Mouse (Mus musculus): ENCODE data around the gene Gm30302. TPM values are rescaled to one million over a fixed set of nuclear protein-coding genes. Genes with fewer than 3 reads are reported as not detected.

Gm30302 gene
- polyA plus RNA-seq (2014; fragmentation: Nextera tagmentation; extraction: Ambion mirVana) = not detected in 2 replicates

- H3K4me3 ChIP-seq (replicated peaks; ENCODE audit: low read depth, low read length) = no peak within 1 kb of the TSS
- H3K9ac ChIP-seq (replicated peaks; ENCODE audit: low read length) = no peak within 1 kb of the TSS
- H3K36me3 ChIP-seq (ENCODE audit: control insufficient read depth, insufficient read depth, low read length) = no peaks in the 10 kb centered on the region
- H3K9me3 ChIP-seq (ENCODE audit: control insufficient read depth, low read length) = no peaks in the 10 kb centered on the region
- 75% methylated on average over 1 of the region's 1 CpGs for WGBS
- H3K27me3 ChIP-seq (ENCODE audit: control insufficient read depth, insufficient read depth, low read length) = no peaks in the 10 kb centered on the region
- H3K4me1 ChIP-seq (ENCODE audit: control insufficient read depth, insufficient read depth, low read length) = no peaks in the 10 kb centered on the region
- DNase-seq (no peak), ATAC-seq (ENCODE audit: low FRiP score, low TSS enrichment) (no peak)
- no peak within 1 kb of the TSS for H3K4me2 ChIP-seq (ENCODE audit: low read length)
- no peak within 1 kb of the TSS for H3K27ac ChIP-seq (replicated peaks; ENCODE audit: low read depth, low read length)
Observed at GRCm38 (mm10) chr13:49798901-49799300, at the start of gene Gm30302. Gene Gm30302 (minus strand): TSS chr13:49799001.

GRCm38 (mm10) chr13:49846751-49847150 is 48.0 kb upstream of the Gm30302 start:
- 87% methylated on average over 3 of the region's 3 CpGs for WGBS
- no peak for ATAC-seq (ENCODE audit: low FRiP score, low TSS enrichment)

GRCm38 (mm10) chr13:49846141-49846540 is 47.3 kb upstream of the Gm30302 start:
- no peak overlapping the region for H3K4me2 ChIP-seq (ENCODE audit: low read length)
- no peak overlapping the region for H3K27ac ChIP-seq (replicated peaks; ENCODE audit: low read depth, low read length)
- H3K27me3 ChIP-seq (ENCODE audit: control insufficient read depth, insufficient read depth, low read length) = no peaks in the 10 kb centered on the region
- H3K4me3 ChIP-seq (replicated peaks; ENCODE audit: low read depth, low read length) = no peak overlapping the region
- DNase-seq = no peak
- H3K9me3 ChIP-seq (ENCODE audit: control insufficient read depth, low read length) = peaks cover 5% of the 10 kb centered on the region
- WGBS = 72% methylated on average over 3 of the region's 3 CpGs
- no peaks in the 10 kb centered on the region for H3K36me3 ChIP-seq (ENCODE audit: control insufficient read depth, insufficient read depth, low read length)
- no peak for ATAC-seq (ENCODE audit: low FRiP score, low TSS enrichment)
- H3K9ac ChIP-seq (replicated peaks; ENCODE audit: low read length) = no peak overlapping the region
- H3K4me1 ChIP-seq (ENCODE audit: control insufficient read depth, insufficient read depth, low read length) = no peaks in the 10 kb centered on the region

More at GRCm38 (mm10) chr13:49846751-49847150, 48.0 kb upstream of the Gm30302 start:
- Histone ChIP-seq H3K4me3 (replicated peaks; ENCODE audit: low read depth, low read length) (no peak overlapping the region), H3K9me3 (ENCODE audit: control insufficient read depth, low read length) (0 out of 2 replicates have a peak, but pooled peaks cover 2% of the 10 kb centered on the region), H3K9ac (replicated peaks; ENCODE audit: low read length) (no peak overlapping the region), H3K4me1 (ENCODE audit: control insufficient read depth, insufficient read depth, low read length) (no peaks in the 10 kb centered on the region), H3K4me2 (ENCODE audit: low read length) (no peak overlapping the region), H3K27me3 (ENCODE audit: control insufficient read depth, insufficient read depth, low read length) (no peaks in the 10 kb centered on the region), H3K36me3 (ENCODE audit: control insufficient read depth, insufficient read depth, low read length) (no peaks in the 10 kb centered on the region), H3K27ac (replicated peaks; ENCODE audit: low read depth, low read length) (no peak overlapping the region)
- DNase-seq = no peak

GRCm38 (mm10) chr13:49845663-49846062 is 46.9 kb upstream of the Gm30302 start:
- ATAC-seq (ENCODE audit: low FRiP score, low TSS enrichment) = no peak
- Histone ChIP-seq H3K9me3 (ENCODE audit: control insufficient read depth, low read length) (peaks cover 7% of the 10 kb centered on the region), H3K27me3 (ENCODE audit: control insufficient read depth, insufficient read depth, low read length) (no peaks in the 10 kb centered on the region), H3K4me1 (ENCODE audit: control insufficient read depth, insufficient read depth, low read length) (no peaks in the 10 kb centered on the region), H3K27ac (replicated peaks; ENCODE audit: low read depth, low read length) (no peak overlapping the region), H3K36me3 (ENCODE audit: control insufficient read depth, insufficient read depth, low read length) (no peaks in the 10 kb centered on the region), H3K9ac (replicated peaks; ENCODE audit: low read length) (no peak overlapping the region), H3K4me2 (ENCODE audit: low read length) (no peak overlapping the region), H3K4me3 (replicated peaks; ENCODE audit: low read depth, low read length) (no peak overlapping the region)
- 93% methylated on average over 3 of the region's 3 CpGs for WGBS
- DNase-seq = no peak

- WGBS = 86% methylated on average over 5 of the region's 5 CpGs
- no peak for ATAC-seq (ENCODE audit: low FRiP score, low TSS enrichment)
Observed at GRCm38 (mm10) chr13:49844071-49844470, 45.3 kb upstream of the Gm30302 start.

GRCm38 (mm10) chr13:49841186-49841585 is 42.4 kb upstream of the Gm30302 start:
- Histone ChIP-seq H3K4me2 (ENCODE audit: low read length) (no peak overlapping the region), H3K4me1 (ENCODE audit: control insufficient read depth, insufficient read depth, low read length) (no peaks in the 10 kb centered on the region), H3K4me3 (replicated peaks; ENCODE audit: low read depth, low read length) (no peak overlapping the region), H3K36me3 (ENCODE audit: control insufficient read depth, insufficient read depth, low read length) (no peaks in the 10 kb centered on the region), H3K27ac (replicated peaks; ENCODE audit: low read depth, low read length) (no peak overlapping the region), H3K9ac (replicated peaks; ENCODE audit: low read length) (no peak overlapping the region), H3K9me3 (ENCODE audit: control insufficient read depth, low read length) (peaks cover 7% of the 10 kb centered on the region), H3K27me3 (ENCODE audit: control insufficient read depth, insufficient read depth, low read length) (no peaks in the 10 kb centered on the region)
- no peak for ATAC-seq (ENCODE audit: low FRiP score, low TSS enrichment)
- no peak for DNase-seq

More at GRCm38 (mm10) chr13:49844071-49844470, 45.3 kb upstream of the Gm30302 start:
- no peak overlapping the region for H3K4me2 ChIP-seq (ENCODE audit: low read length)
- no peak overlapping the region for H3K4me3 ChIP-seq (replicated peaks; ENCODE audit: low read depth, low read length)
- no peaks in the 10 kb centered on the region for H3K27me3 ChIP-seq (ENCODE audit: control insufficient read depth, insufficient read depth, low read length)
- H3K36me3 ChIP-seq (ENCODE audit: control insufficient read depth, insufficient read depth, low read length) = no peaks in the 10 kb centered on the region
- peaks cover 7% of the 10 kb centered on the region for H3K9me3 ChIP-seq (ENCODE audit: control insufficient read depth, low read length)
- DNase-seq = no peak
- no peak overlapping the region for H3K27ac ChIP-seq (replicated peaks; ENCODE audit: low read depth, low read length)
- no peak overlapping the region for H3K9ac ChIP-seq (replicated peaks; ENCODE audit: low read length)
- H3K4me1 ChIP-seq (ENCODE audit: control insufficient read depth, insufficient read depth, low read length) = no peaks in the 10 kb centered on the region

- H3K9me3 ChIP-seq (ENCODE audit: control insufficient read depth, low read length) = no peaks in the 10 kb centered on the region
- H3K4me3 ChIP-seq (replicated peaks; ENCODE audit: low read depth, low read length) = no peak overlapping the region
- DNase-seq (no peak), ATAC-seq (ENCODE audit: low FRiP score, low TSS enrichment) (no peak)
- H3K4me2 ChIP-seq (ENCODE audit: low read length) = no peak overlapping the region
- H3K9ac ChIP-seq (replicated peaks; ENCODE audit: low read length) = no peak overlapping the region
- no peak overlapping the region for H3K27ac ChIP-seq (replicated peaks; ENCODE audit: low read depth, low read length)
- H3K36me3 ChIP-seq (ENCODE audit: control insufficient read depth, insufficient read depth, low read length) = no peaks in the 10 kb centered on the region
- no peaks in the 10 kb centered on the region for H3K27me3 ChIP-seq (ENCODE audit: control insufficient read depth, insufficient read depth, low read length)
- H3K4me1 ChIP-seq (ENCODE audit: control insufficient read depth, insufficient read depth, low read length) = no peaks in the 10 kb centered on the region
- 72% methylated on average over 3 of the region's 3 CpGs for WGBS
Observed at GRCm38 (mm10) chr13:49830355-49830754, 31.6 kb upstream of the Gm30302 start.

GRCm38 (mm10) chr13:49825300-49825699 is 26.5 kb upstream of the Gm30302 start:
- Histone ChIP-seq H3K4me1 (ENCODE audit: control insufficient read depth, insufficient read depth, low read length) (no peaks in the 10 kb centered on the region), H3K4me2 (ENCODE audit: low read length) (no peak overlapping the region), H3K27me3 (ENCODE audit: control insufficient read depth, insufficient read depth, low read length) (no peaks in the 10 kb centered on the region), H3K27ac (replicated peaks; ENCODE audit: low read depth, low read length) (no peak overlapping the region), H3K4me3 (replicated peaks; ENCODE audit: low read depth, low read length) (no peak overlapping the region), H3K36me3 (ENCODE audit: control insufficient read depth, insufficient read depth, low read length) (no peaks in the 10 kb centered on the region), H3K9ac (replicated peaks; ENCODE audit: low read length) (no peak overlapping the region), H3K9me3 (ENCODE audit: control insufficient read depth, low read length) (no peaks in the 10 kb centered on the region)
- DNase-seq (no peak), ATAC-seq (ENCODE audit: low FRiP score, low TSS enrichment) (no peak)
- 89% methylated on average over 4 of the region's 4 CpGs for WGBS

- no peaks in the 10 kb centered on the region for H3K4me1 ChIP-seq (ENCODE audit: control insufficient read depth, insufficient read depth, low read length)
Observed at GRCm38 (mm10) chr13:49814958-49815357, 16.2 kb upstream of the Gm30302 start.

More at GRCm38 (mm10) chr13:49814958-49815357, 16.2 kb upstream of the Gm30302 start:
- no peak overlapping the region for H3K9ac ChIP-seq (replicated peaks; ENCODE audit: low read length)
- H3K9me3 ChIP-seq (ENCODE audit: control insufficient read depth, low read length) = 0 out of 2 replicates have a peak, but pooled peaks cover 6% of the 10 kb centered on the region
- WGBS = 81% methylated on average over 3 of the region's 3 CpGs
- no peak for DNase-seq
- H3K36me3 ChIP-seq (ENCODE audit: control insufficient read depth, insufficient read depth, low read length) = no peaks in the 10 kb centered on the region
- ATAC-seq (ENCODE audit: low FRiP score, low TSS enrichment) = no peak
- no peaks in the 10 kb centered on the region for H3K27me3 ChIP-seq (ENCODE audit: control insufficient read depth, insufficient read depth, low read length)
- no peak overlapping the region for H3K4me2 ChIP-seq (ENCODE audit: low read length)
- no peak overlapping the region for H3K27ac ChIP-seq (replicated peaks; ENCODE audit: low read depth, low read length)
- no peak overlapping the region for H3K4me3 ChIP-seq (replicated peaks; ENCODE audit: low read depth, low read length)
